Mouse (Mus musculus): Measurements from ENCODE around the gene Rpap1.

Rpap1 gene

GRCm38 (mm10) chr2:119799181-119799960 is 12.0 kb upstream of the Rpap1 start:
- DNase-seq (ENCODE audit: low spot score in 2 of 2): peak; percentile 24 to 48

DNA sequence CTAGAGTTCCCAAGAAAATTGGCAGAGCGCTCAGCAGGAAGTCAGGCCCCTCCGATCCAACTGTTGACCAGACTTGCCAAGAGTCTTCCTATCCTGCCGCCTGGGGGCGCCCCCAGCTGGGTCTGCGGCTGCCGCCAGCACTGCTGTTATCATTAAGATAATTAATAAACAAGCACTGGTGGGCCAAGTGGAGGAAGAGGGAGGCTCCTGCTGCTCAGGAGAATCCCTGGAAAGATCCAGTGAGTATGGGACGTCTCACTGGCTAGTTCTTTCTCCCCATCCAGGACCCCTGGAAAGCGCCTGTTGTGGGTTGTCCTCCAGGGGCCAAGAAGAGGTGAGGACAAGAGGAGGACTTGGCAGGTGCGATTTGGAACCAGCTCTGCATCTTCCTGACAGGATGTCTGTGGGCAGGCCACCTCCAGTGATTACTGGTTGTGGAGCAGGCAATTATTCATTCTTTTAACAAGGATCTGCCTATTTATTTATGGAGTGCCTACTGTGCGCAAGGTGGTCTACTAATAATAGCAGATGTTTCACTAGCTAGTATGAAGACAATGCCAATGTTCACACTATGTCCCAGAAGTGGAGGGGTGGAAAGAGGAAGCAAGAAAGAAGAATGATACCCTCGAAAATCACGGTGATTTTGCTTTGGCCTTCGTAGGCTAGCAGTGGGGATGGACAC is 11.1 kb upstream of the Rpap1 start:
- peak in 1 of 2 experiments; percentile 69 for DNase-seq (ENCODE audit: low spot score in 2 of 2)

DNA sequence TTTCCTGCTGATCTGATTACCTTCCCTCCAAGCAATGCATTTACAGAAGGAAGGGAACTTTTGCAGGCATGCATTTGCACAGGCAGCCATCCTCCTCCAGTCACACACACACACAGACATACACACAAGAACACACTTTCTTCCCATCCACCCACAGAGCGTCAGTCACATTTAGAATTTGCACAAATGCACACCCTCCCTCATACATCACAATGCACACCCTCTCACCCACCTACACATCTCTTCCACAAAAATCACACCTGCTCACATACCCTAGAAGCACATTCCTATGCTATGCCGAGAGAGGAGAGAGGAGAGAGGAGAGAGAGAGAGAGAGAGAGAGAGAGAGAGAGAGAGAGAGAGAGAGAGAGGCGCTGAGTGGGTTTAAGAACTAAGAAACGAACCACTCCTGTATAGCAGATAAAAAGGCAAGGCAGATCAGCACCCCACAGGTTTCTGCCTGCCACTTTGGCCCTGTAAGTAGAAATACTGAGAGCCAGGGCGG is 10.0 kb upstream of the Rpap1 start, which contains the start of gene Tyro3:
Gene Tyro3, plus strand, starts transcription at position 455 of the 505 bp plus-strand sequence.
- DNase-seq (ENCODE audit: low spot score in 2 of 2): no peak

GRCm38 (mm10) chr2:119789996-119790395 is 2.7 kb upstream of the Rpap1 start:
- DNase-seq (ENCODE audit: low spot score in 2 of 2): no peak

GRCm38 (mm10) chr2:119767246-119767645 is 20.1 kb downstream of the Rpap1 start:
- DNase-seq (ENCODE audit: low spot score in 2 of 2): no peak

GRCm38 (mm10) chr2:119763924-119764323 is 23.4 kb downstream of the Rpap1 start:
- DNase-seq (ENCODE audit: low spot score in 2 of 2): no peak

- no peak for DNase-seq (ENCODE audit: low spot score in 2 of 2)
Measured at GRCm38 (mm10) chr2:119762276-119762675, 25.1 kb downstream of the Rpap1 start.

DNA sequence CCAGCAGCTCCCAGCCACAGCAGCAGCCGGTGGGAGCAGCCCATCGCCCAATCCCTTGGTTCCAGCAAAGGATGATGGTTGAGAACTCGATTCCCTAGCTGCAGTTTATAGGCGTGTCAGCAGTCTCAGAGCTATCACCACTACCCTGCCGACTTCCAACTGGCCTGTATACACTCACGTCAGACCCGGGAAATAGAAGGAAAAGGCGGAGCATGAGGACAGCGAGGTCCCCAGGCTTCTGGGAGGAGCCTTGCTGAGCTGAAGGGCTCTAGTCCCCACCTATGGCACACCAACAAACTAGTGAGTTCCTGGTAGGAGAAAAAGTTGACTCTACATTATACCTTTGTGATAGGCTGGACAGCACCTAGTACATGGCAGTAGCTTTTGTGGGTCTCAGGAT is 27.1 kb downstream of the Rpap1 start, which contains the start of gene Ltk:
Gene Ltk, minus strand, starts transcription at position 181 of the 400 bp plus-strand sequence.
- DNase-seq (ENCODE audit: low spot score in 2 of 2): no peak

- peak in 1 of 2 experiments; percentile 53 for DNase-seq (ENCODE audit: low spot score in 2 of 2)
Measured at GRCm38 (mm10) chr2:119758844-119759835, 28.2 kb downstream of the Rpap1 start.

DNA sequence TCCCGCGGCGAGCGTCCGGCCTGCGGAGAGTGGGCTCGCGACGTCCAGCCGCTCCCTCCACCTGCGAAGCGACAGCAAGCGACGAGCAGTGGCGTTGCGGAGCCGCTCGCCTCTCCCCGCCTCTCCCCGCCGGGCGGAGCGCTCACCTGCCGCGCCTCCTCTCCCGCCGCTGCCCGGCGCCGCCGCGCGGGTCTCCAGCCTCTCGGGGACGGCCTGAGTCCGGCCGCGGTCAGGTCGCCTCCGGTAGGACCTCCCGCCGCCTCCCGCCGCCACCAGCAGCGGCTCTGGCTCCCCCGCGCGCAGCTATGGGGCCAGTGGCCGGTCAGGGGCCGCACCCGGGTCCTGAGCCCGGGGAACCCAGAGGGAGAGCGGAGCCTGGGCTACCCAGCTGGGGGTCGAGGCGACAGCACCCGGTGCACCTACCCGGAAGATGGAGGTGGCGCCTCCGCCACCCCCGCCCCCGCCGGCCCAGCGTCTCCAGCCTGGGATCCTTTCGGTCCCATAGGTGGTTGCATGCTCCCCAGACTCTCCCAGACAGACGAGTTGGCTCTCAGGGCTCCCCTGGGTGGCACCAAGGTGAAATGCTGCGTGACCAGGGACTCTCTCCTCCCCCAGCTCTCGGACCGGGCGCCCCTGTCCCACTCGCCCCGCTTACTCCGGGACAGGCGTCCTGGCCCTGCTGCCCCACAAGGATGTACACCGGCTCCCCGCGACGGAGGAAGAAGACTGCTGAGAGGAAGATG is 29.1 kb downstream of the Rpap1 start:
- DNase-seq (ENCODE audit: low spot score in 2 of 2): peak; percentile 26 to 32

DNA sequence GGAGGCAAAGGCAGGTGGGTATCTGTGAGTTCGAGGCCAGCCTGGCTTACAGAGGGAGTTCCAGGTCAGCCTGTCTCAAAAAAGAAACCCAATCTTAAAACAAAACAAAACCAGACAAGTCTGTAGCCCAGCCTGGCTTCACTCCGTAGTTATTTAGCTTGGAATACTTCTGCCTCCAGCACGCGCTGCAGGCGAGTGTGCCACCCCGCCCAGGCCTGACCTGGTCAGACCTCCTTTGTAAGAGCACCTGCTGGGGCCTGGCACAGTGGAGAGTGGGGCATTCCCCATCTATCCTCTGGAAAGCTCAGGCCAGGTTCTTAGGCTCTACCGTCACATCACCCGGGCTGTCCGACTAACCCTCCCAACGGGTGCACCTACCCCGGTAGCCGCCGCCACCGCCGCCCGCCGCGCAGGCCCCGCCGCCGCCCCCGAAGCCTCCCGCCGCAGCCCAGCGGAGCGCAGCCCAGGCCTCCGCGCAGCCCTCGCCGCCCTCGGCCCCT is 29.7 kb downstream of the Rpap1 start:
- DNase-seq (ENCODE audit: low spot score in 2 of 2): no peak

DNA sequence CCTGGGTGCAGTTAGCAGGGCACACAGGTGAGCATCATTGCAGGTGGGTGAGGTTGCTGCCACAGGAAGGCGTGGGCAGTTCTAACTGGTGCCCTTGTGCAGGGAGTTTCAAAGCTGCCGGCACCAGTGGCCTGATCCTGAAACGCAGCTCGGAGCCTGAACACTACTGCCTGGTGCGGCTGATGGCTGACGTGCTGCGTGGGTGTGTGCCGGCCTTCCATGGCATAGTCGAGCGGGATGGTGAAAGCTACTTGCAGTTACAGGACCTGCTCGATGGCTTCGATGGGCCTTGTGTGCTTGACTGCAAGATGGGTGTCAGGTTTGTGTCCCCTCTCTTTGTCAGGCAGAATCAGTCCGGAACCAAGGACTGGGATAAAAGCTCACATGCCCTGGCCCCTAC is 38.1 kb downstream of the Rpap1 start:
- no peak for DNase-seq (ENCODE audit: low spot score in 2 of 2)

GRCm38 (mm10) chr2:119747554-119747953 is 39.8 kb downstream of the Rpap1 start:
- no peak for DNase-seq (ENCODE audit: low spot score in 2 of 2)

DNA sequence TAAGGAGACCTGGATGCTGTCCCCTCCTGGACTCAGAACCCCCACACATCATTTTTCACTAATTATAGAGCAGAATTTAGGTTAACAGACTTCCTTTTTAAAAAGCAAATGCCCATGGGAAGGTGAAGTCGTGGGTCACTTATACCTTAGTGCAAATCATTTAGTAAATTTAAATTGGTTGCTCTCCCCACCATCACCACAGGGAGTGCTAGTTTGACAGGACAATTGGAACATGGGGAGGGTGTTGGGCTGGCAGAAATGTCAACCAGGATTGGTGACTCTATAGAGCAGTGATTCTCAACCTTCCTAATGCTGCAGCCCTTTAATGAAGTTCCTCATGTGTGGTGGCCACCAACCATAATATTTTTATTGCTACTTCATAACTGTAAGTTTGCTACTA is 42.1 kb downstream of the Rpap1 start:
- no peak for DNase-seq (ENCODE audit: low spot score in 2 of 2)

DNA sequence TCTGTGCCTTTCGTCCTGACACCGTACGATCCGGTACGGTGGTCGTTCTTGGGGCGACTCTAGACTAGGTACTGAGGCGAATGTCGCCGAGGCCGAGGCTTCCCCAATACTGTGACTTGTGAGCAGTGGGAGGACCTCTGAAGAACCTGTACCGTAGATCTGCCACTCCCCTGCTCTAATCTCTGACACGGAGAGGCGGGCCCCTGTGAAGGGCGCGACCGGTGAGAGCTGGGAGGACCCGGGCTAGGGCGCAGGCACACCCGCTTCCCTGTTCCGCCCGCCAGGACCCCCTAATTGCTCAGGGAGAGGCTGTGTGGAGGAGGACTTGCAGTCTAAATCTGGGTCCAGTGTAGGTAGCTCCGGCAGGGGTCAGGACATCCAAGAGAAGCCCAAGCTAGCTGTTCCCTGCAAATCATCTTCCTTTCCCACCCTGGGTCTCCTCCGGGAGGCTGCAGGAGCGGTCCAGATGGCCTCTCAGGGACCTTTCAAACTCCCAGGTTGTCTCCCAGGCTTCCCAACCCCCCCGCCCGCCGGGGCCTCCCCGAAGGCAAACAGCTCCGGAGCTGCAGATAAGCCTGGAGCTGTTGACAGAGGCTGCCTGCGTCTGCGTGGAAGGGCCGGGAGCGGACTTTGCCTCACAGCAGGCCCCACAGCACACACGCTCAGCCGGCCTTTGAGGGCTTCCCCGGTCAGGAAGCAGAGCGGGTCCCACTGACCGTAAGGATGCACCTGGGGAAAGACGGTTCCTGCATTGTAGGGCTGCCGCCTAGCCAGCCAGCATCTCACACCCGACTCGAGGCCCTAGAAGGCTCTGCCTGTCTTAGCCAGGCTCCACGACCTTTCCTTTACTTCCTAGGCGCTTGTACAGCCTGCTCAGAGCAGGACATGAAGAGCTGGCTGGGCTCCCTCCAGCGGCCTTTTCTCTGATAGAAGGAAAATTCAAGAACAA is 42.9 kb downstream of the Rpap1 start:
- peak; percentile 26 to 37 for DNase-seq (ENCODE audit: low spot score in 2 of 2)

- no peak for DNase-seq (ENCODE audit: low spot score in 2 of 2)
Measured at GRCm38 (mm10) chr2:119743808-119744162, 43.6 kb downstream of the Rpap1 start.

GRCm38 (mm10) chr2:119743176-119743807 is 44.0 kb downstream of the Rpap1 start:
- DNase-seq (ENCODE audit: low spot score in 2 of 2): peak in 1 of 2 experiments; percentile 20

GRCm38 (mm10) chr2:119742461-119743175 is 44.7 kb downstream of the Rpap1 start:
- DNase-seq (ENCODE audit: low spot score in 2 of 2): peak; percentile 48 to 67

Data from spleen, postnatal 10 days (tissue).